18 mouse cellular contexts compared by ENCODE assay signal in genomic region chr19:45606701-45607100, GRCm38 (mm10). TPM values are rescaled to one million over a fixed set of nuclear protein-coding genes. Genes with fewer than 3 reads are reported as not detected.
DNase-seq lines count a peak whose midpoint lies in the region; ATAC-seq and TF ChIP-seq lines count a peak whose summit lies in the region.
"Had no signal": no experiment of that assay in that cellular context is flagged by ENCODE, and none has a peak within 500 bp of the region (broad histone marks: within the 10 kb centered on the region; RNA-seq: fewer than 3 reads in every experiment).

No protein-coding gene starts in this region.

- peaks cover 100% of the 10 kb centered on the region for H3K27me3 ChIP-seq in forebrain, embryonic 10.5 days (ENCODE audit: poor library complexity, severe bottlenecking)
- peaks cover 43% of the 10 kb centered on the region for H3K27me3 ChIP-seq in forebrain, embryonic 14.5 days (replicated peaks; ENCODE audit: control insufficient read depth, insufficient read depth, low read length)
- H3K27me3 ChIP-seq in intestine, postnatal 0 days (replicated peaks; ENCODE audit: control insufficient read depth, insufficient read depth, low read length): no peaks in the 10 kb centered on the region
- H3K27me3 ChIP-seq: embryonic facial prominence, embryonic 15.5 days had no signal

- intact Hi-C loops in heart, postnatal 14 days (cut with DNase I): no loop called here

- peaks cover 28% of the 10 kb centered on the region for H3K4me1 ChIP-seq in forebrain, embryonic 10.5 days
- peaks cover 13% of the 10 kb centered on the region for H3K4me1 ChIP-seq in forebrain, embryonic 14.5 days (ENCODE audit: control insufficient read depth, insufficient read depth, low read length)
- H3K4me1 ChIP-seq in intestine, postnatal 0 days (replicated peaks; ENCODE audit: control insufficient read depth, insufficient read depth, low read length): no peaks in the 10 kb centered on the region
- H3K4me1 ChIP-seq: embryonic facial prominence, embryonic 15.5 days had no signal

- H3K9me3 ChIP-seq in forebrain, embryonic 10.5 days: no peaks in the 10 kb centered on the region
- H3K9me3 ChIP-seq in forebrain, embryonic 14.5 days (replicated peaks; ENCODE audit: control insufficient read depth, low read length): no peaks in the 10 kb centered on the region
- H3K9me3 ChIP-seq in intestine, postnatal 0 days (ENCODE audit: control insufficient read depth): no peaks in the 10 kb centered on the region
- H3K9me3 ChIP-seq: embryonic facial prominence, embryonic 15.5 days; heart, embryonic 10.5 days; hindbrain, embryonic 13.5 days had no signal

- H3K4me2 ChIP-seq in forebrain, embryonic 14.5 days (ENCODE audit: low read length): no peak overlapping the region
- H3K4me2 ChIP-seq in intestine, postnatal 0 days (replicated peaks; ENCODE audit: low read depth): no peak overlapping the region
- H3K4me2 ChIP-seq: embryonic facial prominence, embryonic 15.5 days; hindbrain, embryonic 13.5 days had no signal

- no peak for ATAC-seq in forebrain, embryonic 14.5 days
- ATAC-seq in intestine, postnatal 0 days: no peak
- ATAC-seq: hindbrain, postnatal 0 days had no signal

- 65% methylated on average over 4 of the region's 4 CpGs for WGBS in forebrain, embryonic 10.5 days
- 40% methylated on average over 4 of the region's 4 CpGs for WGBS in forebrain, embryonic 14.5 days
- 96% methylated on average over 4 of the region's 4 CpGs for WGBS in intestine, postnatal 0 days

- peak overlapping the region; percentile 78; the same call in 1 of the 2 replicates for H3K27ac ChIP-seq in forebrain, embryonic 10.5 days
- H3K27ac ChIP-seq in forebrain, embryonic 14.5 days (ENCODE audit: low read depth, low read length): no peak overlapping the region
- no peak overlapping the region for H3K27ac ChIP-seq in intestine, postnatal 0 days (ENCODE audit: low read depth, low read length)
- H3K27ac ChIP-seq: embryonic facial prominence, embryonic 15.5 days; heart, embryonic 10.5 days; hindbrain, embryonic 13.5 days; hindbrain, postnatal 0 days had no signal

- H3K9ac ChIP-seq in forebrain, embryonic 14.5 days (ENCODE audit: low read length): no peak overlapping the region
- no peak overlapping the region for H3K9ac ChIP-seq in intestine, postnatal 0 days (ENCODE audit: low read depth, low read length)
- H3K9ac ChIP-seq: embryonic facial prominence, embryonic 15.5 days; hindbrain, embryonic 13.5 days had no signal

- peaks cover 6% of the 10 kb centered on the region for H3K36me3 ChIP-seq in forebrain, embryonic 10.5 days (replicated peaks)
- H3K36me3 ChIP-seq in forebrain, embryonic 14.5 days (ENCODE audit: control insufficient read depth, insufficient read depth, low read length): no peaks in the 10 kb centered on the region
- no peaks in the 10 kb centered on the region for H3K36me3 ChIP-seq in intestine, postnatal 0 days (ENCODE audit: control insufficient read depth, insufficient read depth)
- H3K36me3 ChIP-seq: embryonic facial prominence, embryonic 15.5 days had no signal

- no peak for TF ChIP-seq CTCF in intestine, postnatal 0 days (IDR thresholded peaks at IDR 0.05; ENCODE audit: low read depth)

- no peak overlapping the region for H3K4me3 ChIP-seq in forebrain, embryonic 10.5 days
- H3K4me3 ChIP-seq in forebrain, embryonic 14.5 days (ENCODE audit: low read depth, low read length): no peak overlapping the region
- no peak overlapping the region for H3K4me3 ChIP-seq in intestine, postnatal 0 days (ENCODE audit: low read depth, low read length)
- H3K4me3 ChIP-seq: embryonic facial prominence, embryonic 15.5 days; erythroblast, embryonic 14.5 days; heart, embryonic 10.5 days; hindbrain, embryonic 13.5 days had no signal

- peak; percentile 74 for DNase-seq in cerebellum, adult 11-12 months
- DNase-seq in cerebellum, postnatal 4 days (ENCODE audit: low spot score in 2 of 2): no peak
- peak; percentile 37 for DNase-seq in forebrain, embryonic 10.5 days (ENCODE audit: extremely low spot score, low spot score)
- DNase-seq in forebrain, embryonic 14.5 days (ENCODE audit: low spot score): no peak
- DNase-seq in cerebellum, adult 9-11 months: peak; percentile 69
- peak; percentile 62 to 64 for DNase-seq in cerebellum, postnatal 25 days
- no peak for DNase-seq in heart, postnatal 14 days
- DNase-seq: adrenal gland, postnatal 10 days; gastrocnemius, postnatal 10 days; heart, adult 18-20 months; heart, postnatal 10 days; kidney, adult 18-20 months had no signal

RNA-seq across cellular contexts. Expression of gene Gm17018, which starts 46.3 kb away (rescaled TPM):
- 52.1 and 53.5 TPM in 2 replicates for polyA plus RNA-seq in forebrain, embryonic 10.5 days (2016; fragmentation: Nextera tagmentation; extraction: Ambion mirVana)
- polyA plus RNA-seq in forebrain, embryonic 14.5 days (2014; fragmentation: Nextera tagmentation; extraction: Ambion mirVana): 49.0 and 50.1 TPM in 2 replicates
- total RNA-seq in heart, postnatal 14 days (2021): 10 to 100 TPM; 17.1 to 20.0 TPM
- 24.7 and 27.1 TPM in 2 replicates for polyA plus RNA-seq in intestine, postnatal 0 days (2015; fragmentation: Nextera tagmentation; extraction: Ambion mirVana)

RNA-seq across cellular contexts. Expression of gene Poll, which starts 46.4 kb away (rescaled TPM):
- polyA plus RNA-seq in forebrain, embryonic 10.5 days (2016; fragmentation: Nextera tagmentation; extraction: Ambion mirVana): 25.7 and 26.6 TPM in 2 replicates
- 11.5 and 13.0 TPM in 2 replicates for polyA plus RNA-seq in forebrain, embryonic 14.5 days (2014; fragmentation: Nextera tagmentation; extraction: Ambion mirVana)
- 1 to 10 TPM; 8.6 to 8.7 TPM for total RNA-seq in heart, postnatal 14 days (2021)
- polyA plus RNA-seq in intestine, postnatal 0 days (2015; fragmentation: Nextera tagmentation; extraction: Ambion mirVana): 5.8 and 6.0 TPM in 2 replicates

RNA-seq across cellular contexts. Expression of gene Fbxw4, which starts 53.4 kb away (rescaled TPM):
- polyA plus RNA-seq in forebrain, embryonic 10.5 days (2016; fragmentation: Nextera tagmentation; extraction: Ambion mirVana): 4.2 and 4.4 TPM in 2 replicates
- 4.0 and 4.7 TPM in 2 replicates for polyA plus RNA-seq in forebrain, embryonic 14.5 days (2014; fragmentation: Nextera tagmentation; extraction: Ambion mirVana)
- 10 to 100 TPM; 24.3 to 24.8 TPM for total RNA-seq in heart, postnatal 14 days (2021)
- polyA plus RNA-seq in intestine, postnatal 0 days (2015; fragmentation: Nextera tagmentation; extraction: Ambion mirVana): 2.6 and 3.3 TPM in 2 replicates

Comparison
In these comparisons a context has a peak if more than half of its experiments do, and no peak if none do; other contexts are left out.
1. DNase-seq: peak in cerebellum, adult 11-12 months (single experiment), forebrain, embryonic 10.5 days (single experiment), cerebellum, adult 9-11 months (single experiment) and cerebellum, postnatal 25 days (2 of 2); none in cerebellum, postnatal 4 days (0 of 2), forebrain, embryonic 14.5 days (single experiment) and heart, postnatal 14 days (0 of 2).